Mouse (Mus musculus): ENCODE measurements around the gene Blcap.

Gene Blcap

DNA sequence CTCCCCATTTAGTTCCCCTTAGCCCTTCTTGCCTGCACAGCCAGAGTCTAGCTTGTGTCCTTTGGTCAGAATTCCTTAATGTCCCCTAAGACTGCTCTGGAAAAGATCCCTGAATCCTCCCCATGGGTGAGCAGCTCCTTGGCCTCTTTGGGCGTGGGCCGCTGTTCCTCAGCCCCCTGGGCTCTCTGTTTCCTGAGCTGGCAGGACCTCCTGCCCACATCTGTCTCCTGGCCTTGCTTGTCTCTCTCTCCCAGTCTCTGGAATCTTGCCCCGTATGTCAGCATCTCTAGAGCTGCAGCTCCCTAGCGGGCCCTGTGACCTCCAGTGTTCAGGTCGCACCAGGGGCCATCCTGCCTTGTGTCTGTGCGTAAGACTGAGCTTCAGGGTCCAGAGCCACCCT lies 51.6 kb downstream of the Blcap start:
- no peak for DNase-seq (ENCODE audit: low read depth, low spot score)

DNA sequence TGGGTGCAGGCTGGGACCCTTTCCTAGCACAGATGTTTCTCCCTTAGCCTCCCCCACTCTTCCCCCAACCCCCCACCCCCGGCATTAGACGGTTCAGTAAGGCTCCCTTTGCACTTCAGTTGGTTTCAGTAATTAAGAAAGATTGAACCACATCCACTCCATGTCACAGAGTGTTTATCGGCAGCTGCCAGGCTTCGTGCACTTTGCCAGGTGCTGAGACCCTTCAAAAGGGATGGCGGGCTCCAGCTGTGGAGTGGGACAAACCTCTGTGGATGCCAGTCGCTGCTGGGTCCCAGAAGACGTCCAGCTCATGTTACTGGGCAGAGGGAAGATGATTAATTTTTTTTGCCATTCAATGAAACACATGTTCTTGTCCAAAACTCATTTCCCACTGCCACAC lies 52.6 kb downstream of the Blcap start:
- no peak for DNase-seq (ENCODE audit: low read depth, low spot score)

DNA sequence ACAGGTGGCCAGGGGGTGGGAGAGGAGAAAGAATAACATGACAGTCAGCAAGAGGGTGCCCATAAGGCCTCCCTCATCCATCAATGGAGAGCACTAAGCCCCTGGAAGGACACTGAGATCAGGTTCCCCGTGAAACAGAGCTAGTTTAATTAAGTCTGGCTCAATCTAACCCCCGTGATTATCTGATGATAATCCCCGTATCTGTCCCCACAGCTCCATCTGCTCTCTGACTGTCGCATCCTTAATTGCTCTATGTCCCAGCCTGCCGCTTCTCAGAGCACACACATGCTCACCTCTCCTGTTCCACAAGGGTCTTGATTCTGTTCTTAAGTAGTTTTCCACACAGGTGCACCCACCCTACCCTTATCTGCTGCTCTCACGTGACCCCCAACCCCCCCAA lies 53.5 kb downstream of the Blcap start:
- no peak for DNase-seq (ENCODE audit: low read depth, low spot score)

- no peak for DNase-seq (ENCODE audit: low read depth, low spot score)
Measured at GRCm38 (mm10) chr2:157514353-157514752, 56.7 kb downstream of the Blcap start.

DNA sequence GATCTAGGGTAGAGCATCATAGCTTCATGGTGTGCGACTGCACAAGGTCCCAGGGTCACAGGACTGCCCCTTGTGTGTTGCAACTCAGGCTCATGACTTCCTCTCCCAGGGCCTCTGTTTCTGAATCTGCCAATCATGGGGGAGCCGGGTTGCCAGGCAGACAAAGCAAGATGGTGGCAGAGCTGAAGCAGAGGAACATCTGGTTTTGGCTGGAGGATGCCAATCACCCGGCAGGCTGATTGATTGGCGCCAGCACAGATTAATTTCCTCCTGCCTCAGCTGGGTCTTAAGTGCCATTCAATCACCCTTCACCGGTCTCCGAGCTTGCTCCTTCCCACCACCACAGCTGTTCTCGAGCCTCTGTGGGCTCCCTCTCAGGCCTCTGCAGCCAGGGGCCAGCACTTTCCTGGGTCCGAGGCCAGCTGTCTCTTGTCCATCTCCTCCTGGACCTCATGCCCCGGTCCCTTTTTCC lies 57.3 kb downstream of the Blcap start:
- DNase-seq (ENCODE audit: low read depth, low spot score) = no peak

GRCm38 (mm10) chr2:157512859-157513258 lies 58.2 kb downstream of the Blcap start:
- DNase-seq (ENCODE audit: low read depth, low spot score) = no peak

DNA sequence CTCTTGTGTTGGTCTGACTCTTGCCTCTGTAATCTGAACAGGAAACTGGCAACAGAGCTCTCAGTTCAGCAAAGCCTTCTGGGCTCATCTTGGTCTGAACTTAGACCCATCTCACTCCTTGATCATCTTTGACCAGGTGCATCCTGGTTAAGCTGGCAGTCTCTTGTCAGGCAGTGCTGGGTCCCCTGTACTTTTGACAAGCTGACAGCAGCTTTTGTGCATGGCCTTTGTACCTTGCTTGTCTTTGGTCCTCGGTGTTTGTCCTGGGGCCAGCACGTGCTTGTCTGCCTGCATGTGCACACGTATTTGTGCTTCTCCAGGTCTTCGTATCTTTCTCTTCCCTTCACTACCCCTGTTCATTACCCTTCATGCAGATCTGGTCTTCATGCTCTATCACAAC lies 61.0 kb downstream of the Blcap start:
- DNase-seq (ENCODE audit: low read depth, low spot score) = no peak

DNA sequence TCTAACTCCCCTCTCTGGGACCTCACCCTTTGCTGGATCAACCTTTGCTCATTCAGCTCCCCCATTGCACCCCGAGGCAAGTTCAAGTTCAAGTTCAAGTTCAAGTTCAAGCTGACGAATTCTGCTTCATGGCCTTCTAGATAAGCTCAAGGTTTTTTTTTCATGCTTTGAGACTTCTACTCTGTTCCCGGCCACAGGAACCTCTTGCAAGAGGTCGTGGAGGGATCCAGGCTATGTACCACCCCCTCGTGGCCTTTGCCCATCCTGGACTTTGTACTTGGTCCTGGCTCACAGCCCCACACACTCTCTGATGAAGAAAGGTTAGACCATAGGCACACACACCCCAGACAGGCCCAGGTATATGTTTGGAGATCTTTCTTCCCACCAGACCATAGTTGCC lies 61.9 kb downstream of the Blcap start:
- no peak for DNase-seq (ENCODE audit: low read depth, low spot score)

- DNase-seq (ENCODE audit: low read depth, low spot score) = no peak
Measured at GRCm38 (mm10) chr2:157506779-157507178, 64.3 kb downstream of the Blcap start.

Data from CD4-positive helper T cell, adult 2 months (primary cell).